Mouse (Mus musculus) MEL-GATA-1-ER (cell line): ENCODE measurements around the gene Kcnmb4.

ENCODE experiments used
- DNase-seq: peaks from one replicate; pipeline ENCODE4 v3.0.0-alpha.2; 2012; ENCODE audit warnings: low read depth; ENCODE audit errors: extremely low read depth

Kcnmb4 gene

DNA sequence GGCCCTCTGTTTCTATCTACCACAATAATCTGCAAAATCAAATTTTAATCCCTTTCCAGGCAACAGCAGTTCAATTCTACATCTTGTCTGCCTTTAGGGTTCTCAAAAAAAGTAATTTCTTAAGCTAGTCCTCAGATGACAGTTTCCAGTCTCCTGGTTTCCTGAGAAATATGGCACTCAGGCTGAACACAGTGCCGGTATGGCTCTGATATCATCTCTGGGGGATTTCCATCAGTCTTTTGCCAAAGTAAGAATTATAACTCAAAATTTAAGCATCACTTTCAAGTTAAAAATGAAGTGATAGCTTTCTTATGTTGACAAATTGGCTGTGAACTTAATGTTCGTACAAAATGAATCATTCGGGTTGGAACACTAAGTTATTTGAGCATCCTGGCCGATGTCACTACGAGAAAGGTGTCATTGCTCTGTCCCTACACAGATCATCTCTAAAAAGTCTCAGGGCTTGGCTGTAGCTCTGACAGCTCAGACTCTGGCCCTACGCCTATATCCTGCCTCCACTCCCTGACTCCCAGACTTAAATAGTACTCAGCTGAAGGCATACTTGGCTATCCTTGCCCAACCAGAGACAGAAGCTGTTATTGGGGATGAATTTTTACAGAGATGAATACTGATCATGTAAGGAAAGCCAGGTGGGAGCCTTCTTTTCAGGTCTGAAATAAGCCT is 70.8 kb downstream of the Kcnmb4 start:
- no peak for DNase-seq

DNA sequence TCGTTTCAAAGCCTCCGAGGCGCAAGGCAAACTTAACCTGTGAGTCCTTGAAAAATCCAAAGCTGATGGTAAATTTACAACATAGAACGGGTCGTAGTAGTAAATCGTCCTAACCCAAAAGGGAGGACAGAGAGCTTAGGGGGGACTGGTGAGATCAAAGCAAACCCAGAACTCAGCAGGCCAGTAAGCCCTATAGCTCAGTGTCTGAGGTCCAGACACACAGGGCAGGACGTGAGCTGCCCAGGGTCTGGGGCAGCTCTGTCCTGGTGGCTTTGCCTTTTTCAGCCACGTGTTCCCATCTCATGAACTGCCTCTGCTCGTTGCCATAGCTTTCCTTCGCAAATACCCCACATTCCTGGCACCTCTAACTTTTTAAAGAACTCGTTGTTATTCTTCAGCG is 75.7 kb downstream of the Kcnmb4 start:
- no peak for DNase-seq

DNA sequence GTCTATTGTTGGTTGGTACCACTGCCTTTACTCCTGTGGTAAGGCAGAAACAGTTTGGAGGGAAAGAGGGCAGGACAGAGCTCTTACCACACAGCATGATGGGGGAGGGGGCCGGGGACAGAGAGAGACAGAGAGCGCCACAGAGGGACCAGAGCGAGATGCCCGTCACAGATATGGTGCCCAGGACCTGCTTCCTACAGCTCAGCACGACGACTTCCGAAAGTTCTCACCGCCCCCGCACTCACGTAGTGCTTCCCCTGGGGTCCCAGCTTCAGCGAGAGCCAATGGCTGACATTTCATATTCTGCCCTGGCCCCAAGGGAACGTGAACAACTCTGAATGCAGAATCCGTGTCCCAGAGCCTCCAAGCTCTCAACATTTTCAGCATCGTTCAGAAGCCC is 76.1 kb downstream of the Kcnmb4 start:
- no peak for DNase-seq

DNA sequence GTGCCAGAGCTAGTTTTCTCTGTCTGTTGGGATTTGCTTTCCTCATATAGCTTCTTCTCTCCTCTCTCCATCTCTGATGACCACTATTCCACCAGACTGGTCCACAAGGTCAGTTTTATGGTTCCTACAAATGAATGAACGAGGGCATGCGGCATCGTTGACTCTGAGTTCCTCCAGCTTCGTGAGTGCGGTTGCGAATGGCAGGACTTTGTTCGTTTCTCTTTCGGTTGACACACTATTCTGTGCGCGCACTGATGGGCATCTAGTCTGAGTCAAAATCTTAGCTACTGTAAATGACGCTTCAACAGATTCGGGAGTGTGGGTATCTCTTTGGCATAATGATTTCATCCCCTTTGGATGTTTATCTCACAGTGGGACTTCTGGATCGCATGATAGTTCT is 76.7 kb downstream of the Kcnmb4 start:
- no peak for DNase-seq

DNA sequence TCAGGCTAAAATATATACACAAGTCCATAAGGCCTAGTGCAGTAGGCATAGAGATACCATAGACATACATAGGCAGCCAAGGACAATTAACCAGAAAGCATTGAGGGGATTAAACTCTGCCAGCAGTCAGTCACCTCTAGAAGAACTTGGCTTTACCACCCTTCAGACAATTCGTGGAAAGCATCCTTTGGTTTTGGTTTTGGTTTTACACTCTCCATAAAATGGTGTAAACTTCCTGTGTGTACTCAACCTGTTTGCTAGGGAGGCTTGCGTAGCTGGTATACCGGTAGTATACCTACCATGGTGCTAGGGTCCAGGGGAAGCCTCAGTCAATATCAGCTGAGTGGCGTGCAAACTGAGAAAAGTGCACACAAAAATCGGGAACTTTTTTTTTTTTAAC is 77.4 kb downstream of the Kcnmb4 start:
- no peak for DNase-seq

DNA sequence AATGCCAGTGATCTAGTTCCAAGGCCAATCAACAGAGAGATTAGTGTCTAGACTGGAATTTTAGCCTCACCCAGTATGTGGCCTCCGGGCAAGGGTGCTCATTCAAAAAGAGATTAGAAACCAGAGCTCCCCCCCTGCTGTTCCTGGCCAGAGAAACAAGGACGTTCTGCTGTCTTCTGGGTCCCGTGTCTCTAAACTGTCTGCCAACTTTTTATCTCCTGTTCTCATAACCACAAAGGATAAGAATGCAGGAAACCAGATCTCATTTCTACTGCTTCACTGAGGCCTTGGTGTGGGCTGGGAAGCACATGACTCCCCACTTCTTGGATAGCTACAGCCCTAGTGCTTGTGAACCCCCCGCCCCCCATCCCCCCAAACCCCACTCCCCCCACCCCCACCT is 79.1 kb downstream of the Kcnmb4 start:
- peak; percentile 63 for DNase-seq

DNA sequence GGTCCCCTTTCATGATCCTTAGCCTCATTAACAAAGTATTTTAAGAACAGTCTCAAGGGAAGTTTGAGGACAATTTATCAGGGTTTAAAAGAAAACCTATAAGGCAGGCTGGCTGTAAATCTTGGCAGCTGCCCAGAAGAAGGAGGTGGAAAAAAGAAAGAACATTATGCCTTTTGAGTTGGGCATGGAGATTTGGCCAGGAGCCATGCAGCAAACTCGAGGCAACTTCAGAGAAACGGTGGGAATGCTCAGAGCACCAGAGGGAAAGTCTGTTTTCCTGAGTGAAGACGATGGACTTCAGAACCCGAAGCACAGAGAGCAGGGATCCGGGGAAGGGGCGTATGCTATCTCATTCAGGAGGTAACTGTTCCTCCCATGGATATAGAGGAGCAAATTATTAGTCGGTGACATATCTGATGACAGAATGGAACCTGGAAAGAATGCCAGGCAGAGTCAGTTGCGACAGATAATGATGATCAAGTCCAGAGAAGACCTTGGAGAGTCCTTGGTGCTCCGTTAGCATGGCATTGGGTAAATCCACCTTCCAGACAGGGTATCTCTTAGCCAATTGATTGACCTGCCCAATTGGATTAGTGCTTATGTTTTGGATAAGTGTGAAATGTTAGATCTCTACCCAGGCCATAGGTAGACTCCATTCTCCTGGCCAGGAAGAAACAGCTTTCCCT is 79.7 kb downstream of the Kcnmb4 start:
- no peak for DNase-seq

DNA sequence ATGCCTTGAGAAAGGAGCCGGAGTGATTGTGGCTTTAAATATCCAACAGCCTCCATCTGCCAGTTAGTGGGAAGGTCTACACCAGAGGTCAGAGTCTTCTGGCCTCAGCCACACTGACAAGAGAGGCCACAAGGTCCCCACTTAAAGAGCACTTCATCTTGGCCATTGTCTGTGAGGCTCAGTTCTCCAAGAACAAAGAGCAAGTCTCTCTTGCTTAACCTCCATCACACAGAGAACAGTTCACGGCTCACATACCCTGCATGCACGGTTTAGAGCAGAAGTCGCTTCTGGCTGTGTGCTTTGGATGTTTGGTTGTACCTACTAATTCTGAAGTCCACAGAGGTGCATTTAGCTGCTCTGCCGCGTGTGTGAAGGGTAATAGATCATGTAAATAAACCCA is 84.8 kb downstream of the Kcnmb4 start:
- DNase-seq: no peak

DNA sequence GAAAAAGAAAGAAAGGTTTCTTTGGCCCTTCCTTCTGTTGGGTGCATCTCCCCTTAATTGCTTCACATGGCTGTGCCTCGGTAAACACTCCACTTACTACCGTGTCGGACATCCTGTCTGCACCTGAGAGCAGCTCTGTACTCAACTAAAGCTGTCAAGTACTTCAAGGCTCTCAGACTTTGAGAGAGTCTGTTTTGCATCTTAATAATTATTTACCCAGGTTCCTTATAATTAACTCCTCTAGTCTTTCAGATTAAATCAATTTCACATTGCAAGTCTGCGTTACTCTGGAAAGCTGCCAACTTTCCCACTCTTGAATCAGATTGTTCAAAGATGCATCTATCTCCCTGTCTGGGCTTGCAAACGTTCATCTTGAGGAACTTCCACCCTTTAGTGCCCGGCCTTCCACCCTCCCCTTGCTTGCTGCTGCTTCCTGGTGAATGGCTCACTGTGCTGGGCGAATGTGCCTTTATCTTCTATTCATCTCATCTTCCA is 87.2 kb downstream of the Kcnmb4 start:
- no peak for DNase-seq

DNA sequence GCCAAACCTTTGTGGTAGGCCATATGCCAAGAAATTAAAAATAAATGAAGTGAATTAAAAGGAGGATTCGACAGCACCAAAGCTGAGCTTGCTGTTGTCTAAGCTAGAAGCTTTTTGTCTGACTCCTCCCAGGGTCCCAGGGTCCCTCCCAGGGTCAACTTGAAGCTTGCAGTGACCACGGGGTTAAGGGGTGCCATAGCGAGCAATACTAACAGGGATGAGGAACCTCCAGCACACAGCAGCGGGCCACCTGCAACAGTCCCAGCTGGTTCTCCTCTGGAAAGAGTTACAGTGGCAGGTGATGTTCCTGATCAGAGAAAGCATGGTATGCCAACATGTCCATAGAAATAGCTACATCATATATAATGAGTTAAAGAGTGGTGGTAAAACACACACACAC is 89.3 kb downstream of the Kcnmb4 start:
- no peak for DNase-seq

DNA sequence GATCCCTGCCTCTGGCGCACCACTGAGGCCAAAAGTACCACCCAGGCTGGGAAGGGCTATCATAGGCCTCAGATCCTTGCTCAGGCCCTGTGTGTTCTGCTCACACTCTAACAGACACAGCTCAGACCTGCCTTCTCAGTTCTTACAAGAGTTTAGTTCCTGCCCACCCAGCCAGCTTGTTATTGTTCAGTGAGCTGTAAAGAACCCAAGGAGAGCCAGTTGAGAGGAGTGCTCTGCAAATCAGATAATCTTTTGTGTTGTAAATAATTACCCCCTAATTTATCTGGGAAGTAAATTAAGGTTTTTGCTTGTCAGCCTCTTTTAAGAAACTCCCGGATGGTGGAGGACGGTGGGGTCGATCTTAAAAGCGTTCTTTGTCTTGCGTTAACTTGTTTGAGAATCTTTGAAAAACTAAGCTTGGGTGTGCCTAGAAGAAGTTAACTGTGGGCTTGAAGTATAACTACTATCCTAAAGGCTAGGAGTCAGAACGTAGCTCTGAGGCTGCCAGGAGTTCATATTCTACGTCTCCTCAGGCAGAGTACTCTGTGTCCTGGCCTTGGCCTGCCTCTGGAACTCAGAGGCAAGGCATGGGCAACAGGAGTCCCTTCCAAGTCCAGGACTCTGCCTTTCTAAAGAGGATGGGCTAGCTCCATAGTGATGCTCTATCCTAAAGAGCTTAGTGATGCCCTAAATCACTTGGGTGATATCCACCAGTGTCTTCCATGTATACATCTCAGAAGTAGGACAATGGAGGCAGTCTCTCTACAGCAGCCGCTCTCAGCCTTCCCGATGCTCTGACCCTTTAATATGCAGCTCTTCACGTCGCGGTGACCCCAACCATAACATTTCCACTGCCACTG is 90.6 kb downstream of the Kcnmb4 start:
- DNase-seq: no peak

DNA sequence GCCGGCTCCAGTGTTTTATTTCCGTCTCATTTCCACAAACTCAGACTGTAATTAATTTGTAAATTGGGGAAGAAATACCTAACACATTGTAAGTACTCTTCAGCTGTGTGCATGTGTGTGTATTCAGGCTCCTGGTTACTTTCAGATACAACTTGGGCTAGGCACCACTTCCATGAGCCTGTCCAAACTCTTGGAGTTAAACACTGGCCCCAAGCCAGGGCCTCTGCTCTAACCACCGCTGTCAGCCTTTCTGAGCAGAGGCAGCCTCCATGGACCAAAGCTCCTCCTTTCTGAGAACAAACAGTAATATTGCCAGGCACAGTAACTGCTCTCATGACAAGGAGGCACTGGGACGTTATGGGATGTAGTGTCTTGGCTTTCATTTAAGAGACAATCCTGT is 96.8 kb downstream of the Kcnmb4 start:
- DNase-seq: no peak

DNA sequence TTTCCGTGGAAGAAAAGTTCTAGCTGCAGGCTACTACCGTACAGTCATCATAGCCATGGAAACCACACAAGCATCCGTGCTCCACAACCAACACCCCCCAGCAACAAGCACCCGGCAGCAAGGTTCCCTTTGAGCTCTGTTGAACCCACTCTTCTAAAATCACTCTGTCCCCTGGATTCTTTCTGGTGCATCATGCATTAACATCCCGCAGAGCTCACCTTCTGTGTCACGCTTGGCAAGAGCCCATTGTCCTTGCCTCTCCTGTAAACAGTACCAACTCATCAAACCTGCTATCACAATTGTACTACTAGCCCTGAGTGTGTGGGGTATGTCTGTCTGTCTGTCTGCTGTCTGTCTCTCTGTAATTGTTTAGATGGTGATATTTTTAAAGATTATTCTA is 99.6 kb downstream of the Kcnmb4 start:
- no peak for DNase-seq

DNA sequence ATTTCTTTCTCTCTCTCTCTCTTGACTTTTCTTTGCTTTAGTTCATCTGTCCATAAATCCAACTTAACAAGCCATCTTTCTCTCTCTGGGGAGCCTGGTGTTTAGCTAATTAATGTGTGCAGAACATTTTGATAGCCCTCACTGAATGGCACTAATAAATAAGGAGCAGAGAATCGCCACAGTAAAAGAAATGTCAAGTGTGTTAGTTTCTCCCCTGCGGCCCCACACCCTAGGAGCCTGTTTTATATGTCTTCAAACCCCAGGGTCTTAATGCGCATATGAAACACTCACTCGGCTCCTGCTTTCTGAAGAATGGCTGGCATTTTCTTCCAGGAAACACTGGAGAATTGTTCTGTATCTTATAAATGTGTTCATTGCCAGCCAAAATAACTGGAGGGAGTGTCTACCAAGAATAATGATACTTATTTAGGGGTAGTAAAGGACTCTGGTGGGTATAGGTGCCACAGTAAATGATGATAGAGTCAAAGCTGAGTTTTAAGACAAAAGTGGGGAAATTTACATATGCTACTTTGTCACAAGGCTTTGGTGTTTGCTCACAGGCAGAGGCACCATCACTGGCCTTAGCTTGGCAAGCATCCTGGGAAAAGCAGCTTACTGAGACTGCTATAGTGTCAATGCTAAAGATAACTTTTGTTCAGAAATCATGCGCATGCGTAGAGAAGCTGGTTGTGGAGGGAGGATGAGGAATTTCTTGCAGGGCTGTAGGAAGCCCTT is 102.5 kb downstream of the Kcnmb4 start:
- no peak for DNase-seq
